Mouse (Mus musculus) E14TG2a.4 (cell line): ENCODE results near the gene Serpina6.

Experiments used
- CTCF ChIP-seq: conservative IDR thresholded peaks from 2 replicates; pipeline ENCODE4 v1.5.1; 2014; ENCODE audit warnings: low read length
- NANOG ChIP-seq: IDR thresholded peaks from 2 replicates; pipeline ENCODE4 v1.6.1; 2014; ENCODE audit warnings: borderline replicate concordance, low read length, mixed read lengths
- POU5F1 ChIP-seq: IDR thresholded peaks from 2 replicates; pipeline ENCODE4 v1.6.1; 2014; ENCODE audit warnings: low read length, borderline replicate concordance

DNA sequence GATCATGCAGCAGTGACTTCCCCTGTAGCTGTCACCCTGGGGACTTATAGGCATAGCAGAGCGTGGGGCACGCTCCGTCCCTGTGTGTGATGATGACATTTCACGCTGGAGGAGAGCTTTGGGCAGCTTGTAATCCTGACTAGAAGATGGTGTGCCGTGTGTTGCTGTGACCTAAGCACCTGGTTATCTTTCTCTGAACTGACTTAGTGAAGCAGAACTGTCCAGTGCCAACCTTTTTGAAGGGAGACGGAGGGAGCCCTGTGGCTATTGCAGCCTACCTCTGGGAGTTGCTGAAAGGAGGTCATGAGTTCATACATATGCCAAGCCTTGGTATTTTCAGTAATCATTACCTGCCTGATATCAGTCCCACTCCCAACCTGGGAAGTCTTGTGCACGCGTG lies 38.4 kb upstream of the Serpina6 start, which contains the start of gene Serpina1f:
- TF ChIP-seq CTCF (no peak), NANOG (no peak), POU5F1 (no peak)
